Mouse (Mus musculus) heart, adult 2 months (tissue): ENCODE data around the gene Pa2g4. TPM values are rescaled to one million over a fixed set of nuclear protein-coding genes. Genes with fewer than 3 reads are reported as not detected.

Experiments
- DNase-seq, 2 experiments: peaks; one replicate each; pipeline ENCODE4 v3.0.0; 2021
- H3K27ac ChIP-seq: fragments of 200-600 bp; 2 replicates; pipeline ENCODE4 v1.8.1; 2022
- H3K27me3 ChIP-seq: fragments of 200-500 bp; 2 replicates; pipeline ENCODE4 v1.6.1; 2012; ENCODE audit warnings: mild to moderate bottlenecking, low read length, inconsistent platforms, mixed read lengths; ENCODE audit not compliant: control insufficient read depth, insufficient read depth
- H3K36me3 ChIP-seq: fragments of 200-500 bp; 2 replicates; pipeline ENCODE4 v1.6.1; 2012; ENCODE audit warnings: low read length, inconsistent platforms; ENCODE audit not compliant: control insufficient read depth, insufficient read depth
- H3K4me1 ChIP-seq: fragments of 200-500 bp; 2 replicates; pipeline ENCODE4 v1.6.1; 2011; ENCODE audit warnings: low read length; ENCODE audit not compliant: control insufficient read depth, insufficient read depth
- H3K4me3 ChIP-seq: fragments of 200-600 bp; 2 replicates; pipeline ENCODE4 v1.8.1; 2022
- H3K79me2 ChIP-seq: fragments of 200-500 bp; replicated peaks from 2 replicates; pipeline ENCODE4 v1.6.1; 2012; ENCODE audit warnings: mild to moderate bottlenecking, inconsistent platforms, low read length, moderate library complexity, mixed read lengths; ENCODE audit not compliant: control insufficient read depth, insufficient read depth
- H3K9ac ChIP-seq: fragments of 200-500 bp; 2 replicates; pipeline ENCODE4 v1.6.1; 2012; ENCODE audit warnings: low read depth, mild to moderate bottlenecking, control low read depth, inconsistent platforms, low read length, mixed read lengths
- CTCF ChIP-seq: fragments of 200-600 bp; IDR thresholded peaks from 2 replicates; pipeline ENCODE4 v1.8.1; 2022; ENCODE audit warnings: antibody characterized with exemption, mild to moderate bottlenecking, moderate library complexity
- EP300 ChIP-seq: fragments of 200-500 bp; IDR thresholded peaks from 2 replicates; pipeline ENCODE4 v1.6.1; 2011; ENCODE audit warnings: low read depth, low read length, control low read depth; ENCODE audit not compliant: insufficient read depth
- POLR2A ChIP-seq: fragments of 200-500 bp; IDR thresholded peaks from 2 replicates; pipeline ENCODE4 v1.6.1; 2011; ENCODE audit warnings: mild to moderate bottlenecking, low read depth, low read length, control low read depth; ENCODE audit not compliant: insufficient read depth
- WGBS: fragments of 180-500 bp; shearing (Covaris S2); methylation state at CpG from one replicate; pipeline ENCODE4 v1.1.7; 2018; 5-methylcytosine and 5-hydroxymethylcytosine counted together
- intact Hi-C: fragments of 180-260 bp; cut with DNase I; formaldehyde crosslinking; loops from one replicate; pipeline ENCODE4 v1.15.1; 2025
- polyA plus RNA-seq: library from polyadenylated mRNA; depleted of rRNA; stranded (reverse); fragments of >200 nt; gene quantifications from 2 replicates; pipeline ENCODE4 v1.2.3, GENCODE M21; 2012
- total RNA-seq, 2 experiments: library from RNA; stranded (reverse); gene quantifications; 2 replicates each; pipeline ENCODE4 v1.2.3; 2021

Gene Pa2g4
- total and polyA plus RNA-seq, 3 experiments = 19.5 to 44.2 (median 39.4) TPM

GRCm38 (mm10) chr10:128516677-128517076 lies 49.1 kb downstream of the Pa2g4 start:
- Histone ChIP-seq H3K9ac (no peak overlapping the region), H3K27me3 (no peaks in the 10 kb centered on the region), H3K4me1 (no peaks in the 10 kb centered on the region), H3K27ac (no peak overlapping the region), H3K4me3 (no peak overlapping the region), H3K79me2 (no peaks in the 10 kb centered on the region), H3K36me3 (no peaks in the 10 kb centered on the region)
- TF ChIP-seq POLR2A (no peak), CTCF (no peak), EP300 (no peak)
- 59% methylated on average over 6 of the region's 6 CpGs for WGBS
- intact Hi-C loops = no loop called here
- DNase-seq = no peak

GRCm38 (mm10) chr10:128516029-128516428 lies 49.8 kb downstream of the Pa2g4 start:
- intact Hi-C loops = no loop called here
- H3K36me3 ChIP-seq = no peaks in the 10 kb centered on the region
- no peaks in the 10 kb centered on the region for H3K4me1 ChIP-seq
- no peak overlapping the region for H3K4me3 ChIP-seq
- no peaks in the 10 kb centered on the region for H3K79me2 ChIP-seq
- no peaks in the 10 kb centered on the region for H3K27me3 ChIP-seq
- H3K27ac ChIP-seq = no peak overlapping the region
- no peak for DNase-seq
- 81% methylated on average over 20 of the region's 20 CpGs for WGBS
- H3K9ac ChIP-seq = no peak overlapping the region
- TF ChIP-seq POLR2A (no peak), CTCF (no peak), EP300 (no peak)

GRCm38 (mm10) chr10:128515044-128515443 lies 50.7 kb downstream of the Pa2g4 start:
- H3K27me3 ChIP-seq = no peaks in the 10 kb centered on the region
- H3K4me3 ChIP-seq = no peak overlapping the region
- intact Hi-C loops = no loop called here
- TF ChIP-seq CTCF (no peak), POLR2A (no peak), EP300 (no peak)
- H3K9ac ChIP-seq = no peak overlapping the region
- 82% methylated on average over 4 of the region's 4 CpGs for WGBS
- H3K27ac ChIP-seq = no peak overlapping the region
- no peaks in the 10 kb centered on the region for H3K36me3 ChIP-seq
- no peaks in the 10 kb centered on the region for H3K4me1 ChIP-seq
- H3K79me2 ChIP-seq = no peaks in the 10 kb centered on the region
- DNase-seq = no peak

- no peak overlapping the region for H3K27ac ChIP-seq
- intact Hi-C loops = no loop called here
- H3K4me3 ChIP-seq = no peak overlapping the region
- H3K27me3 ChIP-seq = no peaks in the 10 kb centered on the region
- WGBS = 90% methylated on average over 12 of the region's 12 CpGs
- no peak for DNase-seq
- TF ChIP-seq CTCF (no peak), POLR2A (no peak), EP300 (no peak)
- H3K4me1 ChIP-seq = no peaks in the 10 kb centered on the region
- H3K9ac ChIP-seq = no peak overlapping the region
- no peaks in the 10 kb centered on the region for H3K36me3 ChIP-seq
- no peaks in the 10 kb centered on the region for H3K79me2 ChIP-seq
Measured at GRCm38 (mm10) chr10:128511761-128512160, 54.0 kb downstream of the Pa2g4 start.

GRCm38 (mm10) chr10:128511189-128511588 lies 54.6 kb downstream of the Pa2g4 start:
- no peak for DNase-seq
- no peaks in the 10 kb centered on the region for H3K36me3 ChIP-seq
- no peak overlapping the region for H3K4me3 ChIP-seq
- H3K27ac ChIP-seq = no peak overlapping the region
- no peak for TF ChIP-seq CTCF
- no peak for TF ChIP-seq POLR2A
- no peak for TF ChIP-seq EP300
- no peak overlapping the region for H3K9ac ChIP-seq
- H3K4me1 ChIP-seq = no peaks in the 10 kb centered on the region
- WGBS = 94% methylated on average over 9 of the region's 9 CpGs
- H3K27me3 ChIP-seq = no peaks in the 10 kb centered on the region
- H3K79me2 ChIP-seq = no peaks in the 10 kb centered on the region
- intact Hi-C loops = no loop called here

GRCm38 (mm10) chr10:128510301-128510700 lies 55.5 kb downstream of the Pa2g4 start:
- no peaks in the 10 kb centered on the region for H3K36me3 ChIP-seq
- no peak for DNase-seq
- TF ChIP-seq EP300 (no peak), POLR2A (no peak), CTCF (no peak)
- WGBS = 84% methylated on average over 11 of the region's 11 CpGs
- no peaks in the 10 kb centered on the region for H3K4me1 ChIP-seq
- H3K27me3 ChIP-seq = no peaks in the 10 kb centered on the region
- intact Hi-C loops = no loop called here
- H3K9ac ChIP-seq = no peak overlapping the region
- no peak overlapping the region for H3K27ac ChIP-seq
- no peaks in the 10 kb centered on the region for H3K79me2 ChIP-seq
- no peak overlapping the region for H3K4me3 ChIP-seq
